Mouse (Mus musculus) thymus, adult 2 months (tissue): ENCODE measurements around the gene Foxj1.

Experiments
- CTCF ChIP-seq: fragments of 200-500 bp; IDR thresholded peaks from 2 replicates; pipeline ENCODE4 v1.5.1; 2012; ENCODE audit warnings: mild to moderate bottlenecking, control low read depth, low read length, moderate library complexity, borderline replicate concordance; ENCODE audit not compliant: control insufficient read depth, poor library complexity, insufficient read depth; ENCODE audit errors: extremely low read depth
- POLR2A ChIP-seq: fragments of 200-500 bp; IDR thresholded peaks from 2 replicates; pipeline ENCODE4 v1.6.1; 2012; ENCODE audit warnings: mild to moderate bottlenecking, low read length, control low read depth, moderate library complexity; ENCODE audit not compliant: control insufficient read depth, poor library complexity, insufficient read depth; ENCODE audit errors: extremely low read depth

DNA sequence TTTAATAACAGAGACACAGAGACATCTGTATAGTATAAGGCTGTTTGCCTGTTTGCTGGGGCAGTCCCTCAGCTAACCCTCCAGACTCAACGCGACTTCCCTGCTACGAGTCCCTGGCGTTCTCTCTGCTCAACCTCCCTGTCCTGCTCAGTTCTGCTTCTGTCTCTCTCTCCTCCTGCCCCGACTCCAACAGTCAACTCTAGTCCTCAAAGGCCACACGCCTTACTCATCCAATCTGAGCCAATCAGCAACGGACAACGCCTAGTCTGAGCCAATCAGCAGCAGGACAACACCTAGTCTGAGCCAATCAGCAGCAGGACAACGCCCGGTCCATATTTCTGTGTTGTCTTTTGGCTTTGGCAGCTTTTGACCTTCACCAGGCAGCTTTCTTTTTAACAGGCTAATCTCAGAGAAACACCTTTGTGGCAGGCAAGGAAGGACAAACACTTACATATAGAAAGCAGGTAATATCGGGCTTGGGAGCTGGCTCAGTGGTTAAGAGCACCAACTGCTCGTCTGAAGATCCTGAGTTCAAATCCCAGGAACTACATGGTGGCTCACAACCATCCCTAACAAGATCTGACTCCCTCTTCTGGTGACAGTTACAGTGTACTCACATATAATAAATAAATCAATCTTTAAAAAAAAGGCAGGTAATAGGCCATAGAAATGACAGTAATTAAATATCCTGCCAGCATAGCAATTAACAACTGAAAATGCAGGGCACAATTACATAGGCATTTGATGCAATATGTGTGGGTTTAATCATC is 27.3 kb downstream of the Foxj1 start:
- TF ChIP-seq CTCF (no peak), POLR2A (no peak)
